Mouse (Mus musculus): ENCODE results near the gene Lrch1. TPM values are rescaled to one million over a fixed set of nuclear protein-coding genes. Genes with fewer than 3 reads are reported as not detected.

The Lrch1 gene
- polyA plus RNA-seq, 1 experiment = 11.5 TPM

- no peak overlapping the region for H3K27ac ChIP-seq (ENCODE audit: insufficient read depth, low read length)
- DNase-seq (ENCODE audit: low read depth in 1 of 2, low spot score in 2 of 2) = no peak
- H3K36me3 ChIP-seq (ENCODE audit: control insufficient read depth, insufficient read depth, low read length) = no peaks in the 10 kb centered on the region
- H3K4me1 ChIP-seq (ENCODE audit: control insufficient read depth, insufficient read depth, insufficient read length) = peaks cover 25% of the 10 kb centered on the region; the same call in 1 of the 2 replicates
- WGBS = 92% methylated on average over 7 of the region's 7 CpGs
- no peak for TF ChIP-seq POLR2A (IDR thresholded peaks at IDR 0.05; ENCODE audit: low read depth, low read length)
- TF ChIP-seq CTCF (IDR thresholded peaks at IDR 0.05; ENCODE audit: extremely low read depth, insufficient read depth, insufficient read length, insufficient replicate concordance) = no peak
- no peaks in the 10 kb centered on the region for H3K27me3 ChIP-seq (ENCODE audit: control insufficient read depth, insufficient read depth, low read length)
- H3K4me3 ChIP-seq (ENCODE audit: extremely low read depth, insufficient read depth, insufficient read length) = no peak overlapping the region
These were observed 62.8 kb downstream of the Lrch1 start for GRCm38 (mm10) chr14:74884920-74885319.

GRCm38 (mm10) chr14:74884024-74884680, 63.5 kb downstream of the Lrch1 start:
- Histone ChIP-seq H3K27me3 (ENCODE audit: control insufficient read depth, insufficient read depth, low read length) (no peaks in the 10 kb centered on the region), H3K27ac (ENCODE audit: insufficient read depth, low read length) (no peak overlapping the region), H3K4me1 (ENCODE audit: control insufficient read depth, insufficient read depth, insufficient read length) (peaks cover 25% of the 10 kb centered on the region; the same call in 1 of the 2 replicates), H3K36me3 (ENCODE audit: control insufficient read depth, insufficient read depth, low read length) (no peaks in the 10 kb centered on the region), H3K4me3 (ENCODE audit: extremely low read depth, insufficient read depth, insufficient read length) (no peak overlapping the region)
- DNase-seq (ENCODE audit: low read depth in 1 of 2, low spot score in 2 of 2) = no peak
- 79% methylated on average over 13 of the region's 13 CpGs for WGBS
- TF ChIP-seq POLR2A (IDR thresholded peaks at IDR 0.05; ENCODE audit: low read depth, low read length) = no peak
- no peak for TF ChIP-seq CTCF (IDR thresholded peaks at IDR 0.05; ENCODE audit: extremely low read depth, insufficient read depth, insufficient read length, insufficient replicate concordance)

GRCm38 (mm10) chr14:74883204-74883603, 64.5 kb downstream of the Lrch1 start:
- H3K27me3 ChIP-seq (ENCODE audit: control insufficient read depth, insufficient read depth, low read length) = no peaks in the 10 kb centered on the region
- WGBS = 87% methylated on average over 11 of the region's 11 CpGs
- TF ChIP-seq POLR2A (IDR thresholded peaks at IDR 0.05; ENCODE audit: low read depth, low read length) = no peak
- TF ChIP-seq CTCF (IDR thresholded peaks at IDR 0.05; ENCODE audit: extremely low read depth, insufficient read depth, insufficient read length, insufficient replicate concordance) = no peak
- DNase-seq (ENCODE audit: low read depth in 1 of 2, low spot score in 2 of 2) = no peak
- H3K4me1 ChIP-seq (ENCODE audit: control insufficient read depth, insufficient read depth, insufficient read length) = peaks cover 25% of the 10 kb centered on the region; the same call in 1 of the 2 replicates
- H3K36me3 ChIP-seq (ENCODE audit: control insufficient read depth, insufficient read depth, low read length) = no peaks in the 10 kb centered on the region
- H3K4me3 ChIP-seq (ENCODE audit: extremely low read depth, insufficient read depth, insufficient read length) = no peak overlapping the region
- no peak overlapping the region for H3K27ac ChIP-seq (ENCODE audit: insufficient read depth, low read length)

- 75% methylated on average over 3 of the region's 3 CpGs for WGBS
- H3K4me3 ChIP-seq (ENCODE audit: extremely low read depth, insufficient read depth, insufficient read length) = no peak overlapping the region
- no peak overlapping the region for H3K27ac ChIP-seq (ENCODE audit: insufficient read depth, low read length)
- DNase-seq (ENCODE audit: low read depth in 1 of 2, low spot score in 2 of 2) = no peak
- peaks cover 23% of the 10 kb centered on the region; the same call in 1 of the 2 replicates for H3K4me1 ChIP-seq (ENCODE audit: control insufficient read depth, insufficient read depth, insufficient read length)
- H3K36me3 ChIP-seq (ENCODE audit: control insufficient read depth, insufficient read depth, low read length) = no peaks in the 10 kb centered on the region
- no peaks in the 10 kb centered on the region for H3K27me3 ChIP-seq (ENCODE audit: control insufficient read depth, insufficient read depth, low read length)
- TF ChIP-seq POLR2A (IDR thresholded peaks at IDR 0.05; ENCODE audit: low read depth, low read length) = no peak
- TF ChIP-seq CTCF (IDR thresholded peaks at IDR 0.05; ENCODE audit: extremely low read depth, insufficient read depth, insufficient read length, insufficient replicate concordance) = no peak
These were observed 64.9 kb downstream of the Lrch1 start for GRCm38 (mm10) chr14:74882754-74883153.

GRCm38 (mm10) chr14:74880868-74881267, 66.8 kb downstream of the Lrch1 start:
- Histone ChIP-seq H3K27me3 (ENCODE audit: control insufficient read depth, insufficient read depth, low read length) (no peaks in the 10 kb centered on the region), H3K4me3 (ENCODE audit: extremely low read depth, insufficient read depth, insufficient read length) (no peak overlapping the region), H3K27ac (ENCODE audit: insufficient read depth, low read length) (no peak overlapping the region), H3K36me3 (ENCODE audit: control insufficient read depth, insufficient read depth, low read length) (no peaks in the 10 kb centered on the region), H3K4me1 (ENCODE audit: control insufficient read depth, insufficient read depth, insufficient read length) (peaks cover 19% of the 10 kb centered on the region; the same call in 1 of the 2 replicates)
- WGBS = 63% methylated on average over 10 of the region's 10 CpGs
- TF ChIP-seq POLR2A (IDR thresholded peaks at IDR 0.05; ENCODE audit: low read depth, low read length) = no peak
- no peak for TF ChIP-seq CTCF (IDR thresholded peaks at IDR 0.05; ENCODE audit: extremely low read depth, insufficient read depth, insufficient read length, insufficient replicate concordance)
- DNase-seq (ENCODE audit: low read depth in 1 of 2, low spot score in 2 of 2) = no peak

GRCm38 (mm10) chr14:74879480-74879879, 68.2 kb downstream of the Lrch1 start:
- H3K4me1 ChIP-seq (ENCODE audit: control insufficient read depth, insufficient read depth, insufficient read length) = peaks cover 15% of the 10 kb centered on the region; the same call in 1 of the 2 replicates
- H3K27me3 ChIP-seq (ENCODE audit: control insufficient read depth, insufficient read depth, low read length) = no peaks in the 10 kb centered on the region
- 86% methylated on average over 10 of the region's 10 CpGs for WGBS
- H3K27ac ChIP-seq (ENCODE audit: insufficient read depth, low read length) = no peak overlapping the region
- DNase-seq (ENCODE audit: low read depth in 1 of 2, low spot score in 2 of 2) = no peak
- no peak overlapping the region for H3K4me3 ChIP-seq (ENCODE audit: extremely low read depth, insufficient read depth, insufficient read length)
- TF ChIP-seq POLR2A (IDR thresholded peaks at IDR 0.05; ENCODE audit: low read depth, low read length) = no peak
- no peak for TF ChIP-seq CTCF (IDR thresholded peaks at IDR 0.05; ENCODE audit: extremely low read depth, insufficient read depth, insufficient read length, insufficient replicate concordance)
- H3K36me3 ChIP-seq (ENCODE audit: control insufficient read depth, insufficient read depth, low read length) = no peaks in the 10 kb centered on the region

GRCm38 (mm10) chr14:74877287-74877686, 70.4 kb downstream of the Lrch1 start:
- no peaks in the 10 kb centered on the region for H3K27me3 ChIP-seq (ENCODE audit: control insufficient read depth, insufficient read depth, low read length)
- DNase-seq (ENCODE audit: low read depth in 1 of 2, low spot score in 2 of 2) = no peak
- H3K36me3 ChIP-seq (ENCODE audit: control insufficient read depth, insufficient read depth, low read length) = no peaks in the 10 kb centered on the region
- H3K4me3 ChIP-seq (ENCODE audit: extremely low read depth, insufficient read depth, insufficient read length) = no peak overlapping the region
- TF ChIP-seq POLR2A (IDR thresholded peaks at IDR 0.05; ENCODE audit: low read depth, low read length) = no peak
- no peak for TF ChIP-seq CTCF (IDR thresholded peaks at IDR 0.05; ENCODE audit: extremely low read depth, insufficient read depth, insufficient read length, insufficient replicate concordance)
- H3K27ac ChIP-seq (ENCODE audit: insufficient read depth, low read length) = no peak overlapping the region
- peaks cover 9% of the 10 kb centered on the region; the same call in 1 of the 2 replicates for H3K4me1 ChIP-seq (ENCODE audit: control insufficient read depth, insufficient read depth, insufficient read length)
- 74% methylated on average over 5 of the region's 5 CpGs for WGBS
